Comparison of ENCODE assay signal across 27 mouse cellular contexts in genomic region chr3:37610670-37611069, GRCm38 (mm10).
"Had no signal": no experiment of that assay in that cellular context is flagged by ENCODE, and none has a peak within 500 bp of the region (broad histone marks: within the 10 kb centered on the region; RNA-seq: fewer than 3 reads in every experiment).

No protein-coding gene starts in this region.

- H3K36me3 ChIP-seq: heart, embryonic 13.5 days; heart, embryonic 15.5 days; hindbrain, embryonic 13.5 days; hindbrain, embryonic 15.5 days; kidney, embryonic 15.5 days; limb, embryonic 13.5 days; limb, embryonic 15.5 days; liver, embryonic 12.5 days had no signal

- H3K4me3 ChIP-seq: gastrocnemius, adult 2 months; heart, adult 2 months; heart, embryonic 13.5 days; heart, embryonic 15.5 days; hindbrain, embryonic 13.5 days; hindbrain, embryonic 15.5 days; kidney, embryonic 15.5 days; limb, embryonic 13.5 days; limb, embryonic 15.5 days; liver, embryonic 12.5 days had no signal

- DNase-seq: gastrocnemius, adult 2 months; gastrocnemius, postnatal 10 days; gastrocnemius, postnatal 36 days; heart, adult 11 months; heart, adult 2 months; heart, postnatal 14 days; heart, postnatal 36 days; kidney, adult 11 months; kidney, adult 2 months; kidney, adult 9 months; kidney, postnatal 25 days; kidney, postnatal 4 days; layer of hippocampus, adult 9-11 months; layer of hippocampus, postnatal 36 days; left cerebral cortex, postnatal 4 days had no signal

- H3K27ac ChIP-seq: gastrocnemius, adult 2 months; heart, adult 2 months; heart, embryonic 13.5 days; heart, embryonic 15.5 days; hindbrain, embryonic 13.5 days; hindbrain, embryonic 15.5 days; hindbrain, postnatal 0 days; kidney, embryonic 15.5 days; kidney, postnatal 0 days; limb, embryonic 13.5 days; limb, embryonic 15.5 days; liver, embryonic 12.5 days; liver, embryonic 14.5 days had no signal

- H3K27me3 ChIP-seq: heart, embryonic 13.5 days; heart, embryonic 15.5 days; hindbrain, embryonic 13.5 days; hindbrain, embryonic 15.5 days; kidney, embryonic 15.5 days; limb, embryonic 13.5 days; limb, embryonic 15.5 days had no signal

- H3K9ac ChIP-seq: heart, embryonic 13.5 days; heart, embryonic 15.5 days; hindbrain, embryonic 13.5 days; hindbrain, embryonic 15.5 days; kidney, embryonic 15.5 days; limb, embryonic 13.5 days; limb, embryonic 15.5 days; liver, embryonic 12.5 days; liver, embryonic 14.5 days had no signal

- ATAC-seq: hindbrain, postnatal 0 days; liver, embryonic 12.5 days had no signal

- H3K4me1 ChIP-seq: hindbrain, embryonic 13.5 days; liver, embryonic 12.5 days had no signal

- H3K4me2 ChIP-seq: heart, embryonic 11.5 days; heart, embryonic 13.5 days; heart, embryonic 15.5 days; hindbrain, embryonic 13.5 days; hindbrain, embryonic 15.5 days; kidney, embryonic 15.5 days; limb, embryonic 13.5 days; limb, embryonic 15.5 days; liver, embryonic 12.5 days had no signal

- H3K9me3 ChIP-seq: heart, embryonic 15.5 days; hindbrain, embryonic 15.5 days; kidney, embryonic 15.5 days; limb, embryonic 15.5 days had no signal
